Mouse (Mus musculus) CD4-positive, CD25-positive, alpha-beta regulatory T cell, adult 2 months (primary cell): ENCODE results near the gene Aip.
"Not testable (repeated sequence)": the region's sequence is repeated elsewhere in the genome, so short reads cannot be mapped to it uniquely, and the experiment has no call there.

Source experiments
- DNase-seq: peaks from one replicate; pipeline ENCODE4 v3.0.0-alpha.2; 2012; ENCODE audit warnings: low read depth, low spot score

Aip gene

GRCm38 (mm10) chr19:4092750-4093149 lies 32.9 kb downstream of the Aip start:
- no peak for DNase-seq

DNA sequence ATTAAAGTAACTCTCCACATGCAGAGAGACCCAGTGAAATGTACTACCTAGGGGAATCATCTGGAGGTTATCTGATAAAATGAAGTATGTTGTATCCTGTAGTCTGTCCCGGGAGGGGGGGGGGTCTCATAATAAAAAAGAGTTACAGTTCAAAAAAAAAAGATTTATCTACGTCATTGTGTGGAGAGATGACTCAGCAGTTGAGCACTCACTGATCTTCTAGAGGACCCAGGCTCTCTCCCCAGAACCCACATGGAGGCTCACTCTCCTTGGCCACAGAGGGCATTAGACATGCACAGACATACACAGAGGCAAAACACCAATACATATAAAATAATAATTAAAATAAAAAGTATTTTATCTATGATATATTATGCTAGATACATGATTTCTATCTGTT lies 34.3 kb downstream of the Aip start:
- no peak for DNase-seq

- DNase-seq, result no peak
These were observed 35.2 kb downstream of the Aip start for GRCm38 (mm10) chr19:4090446-4090845.

DNA sequence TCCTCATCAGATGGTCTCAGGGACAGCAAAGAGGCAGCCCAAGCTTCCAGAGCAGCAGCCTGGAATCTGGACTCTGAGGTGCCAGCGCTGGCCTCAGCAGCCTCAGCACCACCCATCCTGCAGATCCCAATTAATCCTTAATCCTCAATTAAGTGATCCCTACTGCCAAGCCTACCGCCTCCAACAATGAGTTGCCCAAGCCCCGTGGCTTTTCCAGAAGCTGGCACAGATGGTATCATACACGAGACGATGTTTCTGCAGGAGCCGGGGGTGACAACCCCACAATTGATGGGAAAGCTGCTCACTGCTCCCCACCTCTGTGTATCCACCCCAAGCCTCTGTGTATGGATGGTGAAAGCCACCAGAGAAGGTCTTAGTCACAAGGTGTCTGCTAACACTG lies 36.5 kb downstream of the Aip start:
- no peak for DNase-seq

- no peak for DNase-seq
These were observed 37.5 kb downstream of the Aip start for GRCm38 (mm10) chr19:4088146-4088545.

DNA sequence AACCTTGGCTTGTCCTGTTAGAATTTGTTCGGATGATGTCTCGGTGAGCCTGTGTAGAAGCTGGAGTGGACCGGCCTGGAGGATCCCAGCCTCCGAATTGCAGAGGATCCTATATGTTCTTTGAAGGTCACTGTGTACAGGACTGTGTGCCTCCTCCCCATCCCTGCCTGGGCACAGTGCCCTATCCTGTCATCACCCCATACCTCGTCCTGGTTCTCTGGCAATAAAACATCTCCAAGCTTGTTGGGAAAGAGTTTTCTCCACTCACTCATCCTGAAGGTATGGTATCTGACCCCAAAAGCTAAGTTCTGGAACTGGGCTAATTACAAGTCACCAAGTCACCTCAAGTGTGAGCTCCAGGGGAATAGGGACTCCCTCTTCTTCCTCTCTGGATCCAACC lies 38.6 kb downstream of the Aip start:
- no peak for DNase-seq

GRCm38 (mm10) chr19:4086156-4086555 lies 39.5 kb downstream of the Aip start:
- DNase-seq, result no peak

GRCm38 (mm10) chr19:4084984-4085383 lies 40.7 kb downstream of the Aip start:
- no peak for DNase-seq

GRCm38 (mm10) chr19:4083826-4084225 lies 41.8 kb downstream of the Aip start:
- DNase-seq, result no peak

DNA sequence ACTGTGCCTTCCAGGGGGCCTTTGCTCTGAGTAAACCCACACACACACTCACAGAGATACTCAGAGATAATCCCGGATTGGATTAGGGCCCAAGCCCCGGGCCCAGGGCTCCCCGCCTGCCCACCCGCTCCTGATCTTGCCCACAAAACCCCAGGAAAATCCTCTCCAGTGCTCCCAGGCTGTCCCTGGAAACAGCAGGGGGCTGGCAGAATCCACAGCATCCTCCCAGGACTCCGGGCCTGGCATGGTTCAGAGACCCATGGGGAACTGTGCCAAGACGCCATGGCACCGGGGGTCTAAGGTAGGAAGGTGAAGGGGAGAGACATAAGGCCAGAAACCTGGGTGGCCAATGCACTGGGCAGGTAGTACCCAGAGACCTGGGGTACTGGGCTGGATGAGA lies 42.3 kb downstream of the Aip start:
- DNase-seq, result no peak

DNA sequence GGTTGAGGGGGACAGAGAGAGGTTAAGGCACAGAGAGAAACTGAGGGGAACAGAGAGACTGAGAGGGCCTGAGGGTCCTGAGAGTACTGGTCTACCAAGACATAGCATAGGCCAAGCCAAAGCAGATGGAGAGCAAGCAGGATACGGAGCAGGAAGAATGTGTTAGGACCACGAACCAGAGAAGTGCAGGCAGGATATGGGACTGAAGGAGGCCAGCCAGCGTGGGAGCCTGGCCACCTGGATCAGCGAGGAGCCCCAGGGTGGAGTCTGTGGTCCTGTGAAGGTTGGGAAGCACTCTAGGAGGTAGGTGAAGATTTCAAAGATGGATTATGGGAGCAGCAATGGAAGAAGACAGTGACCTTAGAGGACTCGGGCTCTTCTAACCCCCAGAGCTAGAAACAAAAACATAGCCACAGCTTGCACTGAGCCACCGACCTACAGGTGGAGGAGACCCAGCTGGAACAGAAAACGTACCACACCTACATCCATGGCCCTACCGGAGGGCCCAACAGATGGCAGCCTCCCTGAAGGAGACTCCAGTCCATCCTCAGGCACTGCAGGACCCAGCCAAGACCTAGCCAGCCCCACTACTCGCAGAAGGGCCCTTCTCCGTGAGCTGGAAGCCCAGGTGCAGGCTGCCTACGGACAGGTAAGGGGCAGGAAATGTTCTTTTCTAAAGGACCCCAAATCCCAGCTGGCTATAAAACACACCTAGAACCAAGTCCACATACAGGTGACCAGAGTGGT lies 43.3 kb downstream of the Aip start:
- DNase-seq, result no peak

GRCm38 (mm10) chr19:4081394-4081793 lies 44.3 kb downstream of the Aip start, which contains the start of gene Cabp2:
Gene Cabp2, plus strand, starts transcription at chr19:4081578.
- DNase-seq, result no peak

DNA sequence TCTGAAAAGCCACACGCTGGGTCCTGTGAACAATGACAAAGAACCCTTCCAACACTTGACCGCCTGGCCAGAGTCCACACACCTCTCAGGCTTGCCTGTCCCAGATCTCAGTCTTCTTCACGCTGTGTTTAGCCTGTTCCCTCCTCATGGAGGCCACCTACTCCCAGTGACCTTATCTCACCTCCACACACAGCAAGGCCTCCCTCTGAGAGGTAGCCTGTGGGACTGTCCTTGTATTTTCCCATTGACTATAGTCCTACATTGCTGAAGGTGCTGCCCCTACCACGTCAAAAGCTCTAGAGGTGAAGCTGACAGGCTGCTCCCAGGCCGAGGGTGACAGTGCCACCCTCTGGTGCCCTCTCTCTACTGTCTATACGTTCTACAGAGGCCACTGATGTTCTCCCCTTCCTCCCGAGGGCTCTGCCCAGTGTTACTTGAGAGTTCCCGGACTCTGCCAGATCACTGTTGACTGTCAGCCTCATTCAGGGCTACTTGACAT lies 45.1 kb downstream of the Aip start:
- DNase-seq, result peak; percentile 78

DNA sequence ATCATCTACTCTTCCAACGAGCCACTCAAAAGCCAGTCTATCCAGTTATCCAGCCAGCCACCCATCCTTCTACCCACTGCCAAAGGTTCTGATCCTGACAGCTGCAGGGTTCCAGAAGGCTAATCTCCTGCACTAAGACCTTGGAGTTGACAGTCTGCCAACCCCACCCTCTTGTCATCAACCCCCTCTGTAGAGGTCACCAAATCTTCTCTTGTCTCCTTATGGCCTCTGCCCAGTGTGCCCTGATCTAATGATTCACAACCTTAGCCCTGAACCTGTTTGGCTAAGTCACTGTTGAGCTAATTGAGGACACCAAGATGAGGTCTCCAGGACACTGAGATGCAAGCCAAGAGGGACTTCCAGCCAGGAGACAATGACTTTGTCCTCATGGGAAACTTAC lies 46.1 kb downstream of the Aip start:
- DNase-seq, result no peak

DNA sequence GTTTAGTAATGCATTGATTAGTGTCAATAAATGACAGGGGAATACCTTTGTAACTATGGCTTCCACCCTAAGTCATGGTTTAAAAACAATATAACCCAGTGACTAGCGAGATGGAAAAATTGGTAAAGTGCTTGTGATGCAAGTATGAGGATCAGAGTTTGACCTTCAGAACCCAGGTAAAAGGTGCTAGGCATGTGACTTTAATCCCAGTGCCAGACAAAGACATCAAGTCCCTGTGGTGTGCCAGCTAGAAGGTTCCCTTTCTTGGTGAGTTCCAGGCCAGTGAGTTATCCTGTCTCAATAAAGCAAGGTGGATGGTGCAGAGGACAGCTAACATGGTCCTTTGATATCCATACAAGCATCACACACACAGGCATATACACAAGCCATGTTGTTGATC lies 50.1 kb downstream of the Aip start:
- DNase-seq, result no peak

DNA sequence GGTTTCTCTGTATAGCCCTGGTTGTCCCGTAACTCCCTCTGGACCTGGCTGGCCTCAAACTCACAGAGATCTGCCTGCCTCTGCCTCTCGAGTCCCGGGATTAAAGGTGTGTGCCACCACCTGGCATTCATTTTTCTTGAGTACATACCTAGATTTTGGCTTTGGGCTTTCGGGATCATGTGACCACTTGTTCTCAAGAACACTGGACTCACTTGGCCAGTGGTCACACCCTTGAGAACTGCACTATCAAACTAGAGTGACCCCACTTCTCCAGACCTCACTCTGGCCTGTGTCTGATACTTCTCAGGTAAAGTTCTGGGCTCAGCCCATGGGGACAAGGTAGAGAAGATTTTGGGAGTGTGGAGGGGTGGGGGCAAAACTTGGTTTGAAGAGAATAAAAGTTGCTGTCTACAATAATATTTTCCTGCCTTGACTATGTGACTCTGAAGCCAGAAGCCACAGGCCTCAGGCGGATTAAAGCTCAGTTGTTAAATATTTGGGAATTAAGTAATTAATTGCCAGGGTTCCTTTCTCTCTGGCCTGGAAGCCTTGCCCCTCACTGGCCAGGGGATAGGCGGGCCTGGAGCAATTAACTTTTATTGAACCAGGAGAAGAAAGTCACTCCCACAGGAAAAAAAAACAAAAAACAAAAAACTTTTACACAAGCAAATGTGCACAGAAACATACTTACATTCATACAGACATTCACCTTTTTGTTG lies 52.8 kb downstream of the Aip start:
- DNase-seq, result no peak

- no peak for DNase-seq
These were observed 54.3 kb downstream of the Aip start for GRCm38 (mm10) chr19:4071406-4071805.

DNA sequence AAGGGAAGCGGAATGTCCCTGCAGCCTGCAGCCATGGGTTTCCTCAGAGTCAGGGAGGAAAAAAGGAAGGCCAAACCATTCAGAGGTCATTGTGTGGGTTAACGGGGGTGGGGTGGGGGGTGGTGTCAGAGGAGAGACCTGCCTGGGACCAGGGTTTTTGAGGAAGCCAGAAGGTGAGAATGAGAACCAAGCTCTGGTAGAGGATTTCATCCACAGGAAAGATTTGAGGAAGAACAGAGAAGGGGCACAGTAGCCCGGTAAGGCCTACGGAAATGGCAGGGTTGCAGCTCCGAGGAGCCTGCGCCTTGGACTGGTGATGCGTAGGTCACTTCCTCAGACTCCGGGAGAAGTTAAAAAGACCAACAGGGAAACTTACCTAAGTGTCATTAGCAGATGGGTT lies 54.9 kb downstream of the Aip start:
- no peak for DNase-seq

DNA sequence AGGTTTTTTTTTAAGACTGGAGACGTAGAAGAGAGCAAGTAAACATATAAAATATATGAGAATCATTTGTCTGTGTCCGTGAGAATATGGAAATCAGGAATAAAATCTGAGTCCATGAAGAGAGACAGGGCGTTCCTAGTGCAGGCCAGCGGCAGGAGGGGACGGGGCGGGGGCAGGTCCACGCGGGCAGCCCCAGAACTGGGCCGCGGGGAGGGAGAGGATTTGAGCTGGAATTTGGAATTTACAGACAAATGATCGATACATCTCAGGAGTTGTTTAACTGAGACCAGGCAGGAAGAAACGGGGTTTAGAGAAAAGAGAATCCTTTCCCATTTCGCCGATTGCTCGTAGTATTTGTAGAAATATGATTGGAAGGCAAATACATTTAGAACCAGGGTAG lies 55.3 kb downstream of the Aip start:
- DNase-seq, result no peak

GRCm38 (mm10) chr19:4068717-4069410 lies 56.8 kb downstream of the Aip start:
- no peak for DNase-seq

GRCm38 (mm10) chr19:4068242-4068641 lies 57.4 kb downstream of the Aip start:
- not testable (repeated sequence) for DNase-seq

- DNase-seq, result no peak
These were observed 58.8 kb downstream of the Aip start for GRCm38 (mm10) chr19:4066877-4067276.
